Mouse (Mus musculus): ENCODE measurements at regions not wholly inside any gene's neighbourhood (a gene's known extent, or its start where the extent isn't known, plus 50 kb on each side); places are given as distances from the start of the nearest gene placed in this dataset.

GRCm38 (mm10) chr14:29784506-29784905 lies 62.8 kb upstream of the Cacna2d3 start:
- no peak for DNase-seq (ENCODE audit: low spot score)

- DNase-seq (ENCODE audit: low spot score), result no peak
These were observed 64.8 kb upstream of the Cacna2d3 start for GRCm38 (mm10) chr14:29786431-29786830.

- no peak for DNase-seq (ENCODE audit: low spot score)
These were observed 66.1 kb upstream of the Cacna2d3 start for GRCm38 (mm10) chr14:29787796-29788195.

GRCm38 (mm10) chr14:29788351-29788750 lies 66.7 kb upstream of the Cacna2d3 start:
- DNase-seq (ENCODE audit: low spot score), result no peak

- DNase-seq (ENCODE audit: low spot score), result no peak
These were observed 73.7 kb upstream of the Cacna2d3 start for GRCm38 (mm10) chr14:29795325-29795724.

- no peak for DNase-seq (ENCODE audit: low spot score)
These were observed 74.7 kb upstream of the Cacna2d3 start for GRCm38 (mm10) chr14:29796396-29796795.

- DNase-seq (ENCODE audit: low spot score), result no peak
These were observed 78.2 kb upstream of the Cacna2d3 start for GRCm38 (mm10) chr14:29799852-29800251.

GRCm38 (mm10) chr14:29805234-29805633 lies 83.6 kb upstream of the Cacna2d3 start:
- no peak for DNase-seq (ENCODE audit: low spot score)

GRCm38 (mm10) chr14:29807881-29808280 lies 86.2 kb upstream of the Cacna2d3 start:
- no peak for DNase-seq (ENCODE audit: low spot score)

GRCm38 (mm10) chr14:29814626-29815025 lies 93.0 kb upstream of the Cacna2d3 start:
- no peak for DNase-seq (ENCODE audit: low spot score)

GRCm38 (mm10) chr14:29817548-29817947 lies 95.9 kb upstream of the Cacna2d3 start:
- no peak for DNase-seq (ENCODE audit: low spot score)

- no peak for DNase-seq (ENCODE audit: low spot score)
These were observed 96.6 kb upstream of the Cacna2d3 start for GRCm38 (mm10) chr14:29818251-29818650.

GRCm38 (mm10) chr14:29818751-29819150 lies 97.1 kb upstream of the Cacna2d3 start:
- DNase-seq (ENCODE audit: low spot score), result no peak

GRCm38 (mm10) chr14:29837063-29837462 lies 115.4 kb upstream of the Cacna2d3 start:
- DNase-seq (ENCODE audit: low spot score), result no peak

GRCm38 (mm10) chr14:29839576-29839975 lies 117.9 kb upstream of the Cacna2d3 start:
- DNase-seq (ENCODE audit: low spot score), result no peak

- DNase-seq (ENCODE audit: low spot score), result no peak
These were observed 119.9 kb upstream of the Cacna2d3 start for GRCm38 (mm10) chr14:29841361-29842117.

- no peak for DNase-seq (ENCODE audit: low spot score)
These were observed 120.4 kb upstream of the Selenok start for GRCm38 (mm10) chr14:29847661-29848060.

GRCm38 (mm10) chr14:29851286-29851685 lies 116.8 kb upstream of the Selenok start:
- DNase-seq (ENCODE audit: low spot score), result no peak

GRCm38 (mm10) chr14:29851956-29852725 lies 116.0 kb upstream of the Selenok start:
- no peak for DNase-seq (ENCODE audit: low spot score)

- no peak for DNase-seq (ENCODE audit: low spot score)
These were observed 106.1 kb upstream of the Selenok start for GRCm38 (mm10) chr14:29862032-29862431.

- DNase-seq (ENCODE audit: low spot score), result no peak
These were observed 101.4 kb upstream of the Selenok start for GRCm38 (mm10) chr14:29866455-29867275.

- DNase-seq (ENCODE audit: low spot score), result no peak
These were observed 100.8 kb upstream of the Selenok start for GRCm38 (mm10) chr14:29867311-29867710.

Data from urinary bladder, postnatal 25 days (tissue).